Mouse (Mus musculus): Measurements from ENCODE around the gene Mt1.

Mt1 gene

DNA sequence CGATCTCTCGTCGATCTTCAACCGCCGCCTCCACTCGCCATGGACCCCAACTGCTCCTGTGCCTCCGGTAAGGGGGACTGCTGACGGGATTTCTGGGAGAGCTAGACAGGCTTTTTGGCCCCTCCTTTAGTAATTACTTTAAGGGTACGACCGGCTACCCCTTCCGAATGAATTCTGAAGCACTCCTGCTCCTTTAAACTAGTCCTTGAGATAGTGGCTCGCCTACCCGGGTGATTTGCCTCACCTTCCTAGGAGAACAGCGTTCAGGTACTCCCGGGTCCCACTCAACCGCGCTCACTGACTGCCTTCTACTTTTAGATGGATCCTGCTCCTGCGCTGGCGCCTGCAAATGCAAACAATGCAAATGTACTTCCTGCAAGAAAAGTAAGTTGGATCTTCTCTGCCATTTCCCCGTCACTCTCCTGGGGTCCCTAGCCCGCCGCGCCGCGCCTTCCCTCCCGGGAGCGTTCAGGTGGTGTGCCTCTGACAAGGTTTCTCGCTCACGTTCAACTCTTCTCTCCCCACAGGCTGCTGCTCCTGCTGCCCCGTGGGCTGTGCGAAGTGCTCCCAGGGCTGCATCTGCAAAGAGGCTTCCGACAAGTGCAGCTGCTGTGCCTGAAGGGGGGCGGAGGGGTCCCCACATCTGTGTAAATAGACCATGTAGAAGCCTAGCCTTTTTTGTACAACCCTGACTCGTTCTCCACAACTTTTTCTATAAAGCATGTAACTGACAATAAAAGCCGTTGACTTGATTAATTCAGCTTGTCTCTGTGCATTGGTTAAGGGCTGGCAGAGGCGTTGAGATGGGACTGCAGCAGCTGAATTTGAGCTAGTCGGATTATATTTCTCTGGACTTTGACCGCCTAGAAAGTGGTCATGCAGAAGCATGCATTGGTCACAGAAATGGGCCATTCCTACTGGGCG is 5.8 kb upstream of the Mt1 start:
- no peak for DNase-seq (ENCODE audit: low spot score)

DNA sequence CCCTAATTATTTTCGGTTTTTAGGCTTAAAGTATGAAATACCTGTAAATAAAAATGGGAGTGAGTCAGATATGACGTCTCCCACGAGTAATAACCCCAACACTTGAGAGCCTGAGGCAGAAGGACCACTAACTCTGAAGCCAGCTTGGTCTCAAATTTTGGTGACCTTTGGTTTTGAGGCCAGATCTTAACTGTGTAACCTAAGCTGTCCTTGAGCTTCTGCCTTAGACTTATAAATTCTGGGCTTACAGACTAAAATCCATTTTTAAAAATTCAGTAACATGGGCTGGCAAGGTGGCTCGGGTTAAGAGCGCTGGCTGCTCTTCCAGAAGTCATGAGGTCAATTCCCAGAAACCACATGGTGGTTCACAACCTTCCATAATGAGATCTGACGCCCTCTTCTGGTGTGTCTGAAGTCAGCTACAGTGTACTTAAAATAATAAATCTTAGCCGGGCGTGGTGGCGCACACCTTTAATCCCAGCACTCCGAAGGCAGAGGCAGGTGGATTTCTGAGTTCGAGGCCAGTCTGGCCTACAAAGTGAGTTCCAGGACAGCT is 5.0 kb upstream of the Mt1 start:
- DNase-seq (ENCODE audit: low spot score): no peak

DNA sequence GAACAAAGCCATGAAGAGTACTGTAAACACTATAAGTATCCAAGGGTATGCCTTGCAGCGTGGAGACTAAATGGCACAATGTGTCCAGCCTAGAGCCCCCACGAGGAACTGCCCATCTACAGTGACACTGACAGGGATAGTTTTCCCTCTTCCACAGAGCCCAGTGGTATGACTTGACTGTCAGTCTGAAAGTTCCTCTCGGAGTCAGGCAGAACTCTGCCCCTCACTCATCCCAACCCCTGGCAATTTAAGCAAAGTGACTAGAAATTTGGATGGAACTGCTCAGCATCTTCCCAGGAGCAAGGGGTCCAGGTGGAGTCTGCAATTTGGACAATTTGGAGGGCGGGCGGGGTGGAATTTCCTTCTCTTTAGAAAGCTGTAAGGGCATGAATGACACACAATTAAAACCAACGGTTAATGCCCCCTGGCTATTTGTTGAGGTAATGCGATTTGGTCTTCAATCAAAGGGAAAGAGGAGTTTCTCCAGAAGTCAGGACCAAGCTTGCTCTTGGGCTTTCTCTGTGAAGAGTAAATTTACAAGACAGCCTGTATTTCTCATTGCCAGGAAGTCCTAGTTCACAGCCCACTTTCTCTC is 4.2 kb upstream of the Mt1 start:
- DNase-seq (ENCODE audit: low spot score): no peak

DNA sequence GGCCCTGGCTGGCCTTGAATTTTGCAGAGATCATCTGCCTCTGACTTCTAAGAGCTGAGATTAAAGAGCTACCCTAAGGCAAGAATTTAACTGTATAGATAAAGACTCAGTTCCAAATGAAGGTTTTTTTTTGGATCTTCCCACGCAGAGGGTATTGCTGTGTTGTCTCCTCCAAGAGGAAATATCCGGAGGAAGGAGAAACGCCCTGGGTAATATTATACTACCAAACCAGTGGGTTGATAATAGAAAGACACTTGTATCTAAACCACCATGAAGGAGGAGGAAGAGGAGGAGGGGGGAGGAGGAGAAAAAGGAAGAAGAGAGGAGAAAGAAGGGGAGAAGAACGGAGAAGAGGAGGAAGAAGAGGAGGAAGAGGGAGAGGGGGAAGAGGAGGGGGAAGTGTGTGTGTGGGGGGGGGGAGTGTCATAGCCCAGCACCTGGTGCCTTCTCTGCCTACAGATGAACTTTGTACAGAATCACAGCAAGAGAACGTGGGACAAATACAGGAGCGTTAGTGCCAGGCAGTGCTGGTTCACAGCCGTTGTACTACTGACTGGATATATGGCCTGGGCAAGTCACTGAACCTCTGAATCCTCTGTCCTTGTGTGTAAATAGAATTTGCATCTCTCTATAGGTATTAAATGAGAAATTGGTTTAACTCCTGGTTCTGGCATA is 1.0 kb upstream of the Mt1 start:
- no peak for DNase-seq (ENCODE audit: low spot score)

DNA sequence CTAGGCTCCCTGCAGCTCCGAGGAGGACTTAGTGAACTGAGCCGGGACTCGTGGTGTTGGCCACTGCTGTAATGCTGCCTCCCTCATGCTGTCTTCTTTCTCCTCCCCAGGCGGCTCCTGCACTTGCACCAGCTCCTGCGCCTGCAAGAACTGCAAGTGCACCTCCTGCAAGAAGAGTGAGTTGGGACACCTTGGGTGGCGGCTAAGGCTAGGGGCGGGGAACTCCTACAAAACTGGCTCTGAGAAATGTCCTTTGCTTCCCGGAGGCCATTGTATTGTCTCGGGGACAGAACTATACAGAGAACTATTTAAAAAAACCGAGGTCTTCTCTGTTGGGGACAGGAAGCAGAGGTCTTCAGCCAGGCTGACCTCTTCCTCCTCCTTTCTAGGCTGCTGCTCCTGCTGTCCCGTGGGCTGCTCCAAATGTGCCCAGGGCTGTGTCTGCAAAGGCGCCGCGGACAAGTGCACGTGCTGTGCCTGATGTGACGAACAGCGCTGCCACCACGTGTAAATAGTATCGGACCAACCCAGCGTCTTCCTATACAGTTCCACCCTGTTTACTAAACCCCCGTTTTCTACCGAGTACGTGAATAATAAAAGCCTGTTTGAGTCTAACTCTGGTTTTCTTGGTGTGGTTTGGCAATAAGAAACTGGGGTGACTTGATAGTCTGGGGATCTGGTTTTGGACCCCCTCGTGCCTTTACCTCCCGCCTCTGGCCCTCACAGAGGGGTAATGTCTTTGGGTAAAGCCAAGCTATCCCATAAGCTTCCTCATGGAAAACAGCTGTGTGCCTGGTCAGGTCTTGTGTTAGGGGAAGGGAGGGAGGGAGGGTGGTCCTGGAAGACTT is 1.1 kb downstream of the Mt1 start:
- DNase-seq (ENCODE audit: low spot score): no peak

DNA sequence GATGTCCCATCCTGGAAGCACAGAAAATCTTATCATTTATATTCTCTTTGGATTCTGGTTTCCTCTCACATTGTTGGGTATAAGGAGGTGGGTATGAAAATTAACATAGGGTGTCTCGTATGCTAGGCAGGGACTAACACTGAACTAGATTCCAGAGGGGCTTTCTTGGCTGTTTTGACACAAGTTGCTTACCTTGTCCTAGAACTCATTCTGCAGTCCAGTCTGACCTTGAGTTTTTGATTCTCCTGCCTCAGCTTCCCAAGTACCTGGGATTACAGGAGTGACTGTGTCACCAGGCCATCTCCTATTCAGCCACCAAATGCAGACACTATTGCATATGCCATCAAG is 1.7 kb downstream of the Mt1 start:
- DNase-seq (ENCODE audit: low spot score): no peak

DNA sequence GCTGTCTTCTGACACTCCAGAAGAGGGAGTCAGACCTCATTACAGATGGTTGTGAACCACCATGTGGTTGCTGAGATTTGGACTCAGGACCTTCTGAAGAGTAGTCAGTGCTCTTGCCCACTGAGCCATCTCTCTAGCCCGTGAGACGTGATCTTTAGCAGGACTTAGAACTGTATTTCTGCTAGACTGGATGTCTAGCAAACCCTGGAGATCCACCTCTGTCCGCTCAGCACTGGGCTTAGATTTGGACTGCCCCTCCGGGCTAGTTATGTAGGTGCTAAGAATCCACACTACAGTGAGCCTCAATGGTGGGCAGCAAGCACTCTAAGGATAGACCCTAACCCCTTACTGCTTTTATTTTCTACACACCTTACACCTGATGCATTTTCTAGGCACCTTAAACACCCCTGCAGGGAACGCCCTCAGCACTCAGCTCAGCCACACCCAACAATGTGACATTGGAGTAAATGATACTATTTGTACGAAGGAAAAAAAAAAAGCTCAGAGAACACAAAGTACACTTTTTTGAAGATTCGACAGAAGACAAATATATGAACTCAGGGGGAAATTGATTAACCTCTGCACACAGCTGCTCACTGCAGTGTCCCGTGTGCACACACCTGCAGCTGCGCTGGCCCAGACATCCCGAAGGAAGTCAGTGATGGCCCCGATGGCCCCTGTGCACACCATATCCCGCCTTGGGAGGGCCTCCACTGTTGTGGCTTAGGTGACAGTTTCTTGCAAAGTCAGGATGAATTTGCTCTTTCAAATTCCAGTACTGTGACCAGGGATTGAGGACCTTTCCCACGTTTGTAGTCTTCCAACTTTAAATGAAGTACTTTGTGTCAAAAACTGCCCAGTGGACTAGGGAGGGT is 3.4 kb downstream of the Mt1 start:
- DNase-seq (ENCODE audit: low spot score): no peak

DNA sequence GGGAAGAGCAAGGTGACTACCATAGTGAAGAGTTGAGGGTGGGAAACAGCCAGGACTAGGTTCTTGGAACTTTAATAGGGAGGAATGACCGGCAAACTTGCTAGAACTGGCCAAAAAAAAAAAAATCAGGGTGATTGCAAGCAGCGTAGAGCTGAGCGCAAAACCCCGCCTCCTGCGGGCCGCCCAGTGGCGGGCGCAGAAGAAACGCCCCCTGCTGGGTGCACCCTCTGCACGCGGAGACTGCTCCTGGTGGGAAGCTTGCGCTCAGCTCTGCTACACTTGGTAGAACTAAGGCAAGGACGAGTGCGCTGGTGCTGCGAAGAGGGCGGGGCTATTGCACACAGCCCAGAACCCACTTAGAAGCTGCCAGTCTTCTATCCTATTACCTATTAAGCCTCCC is 4.2 kb downstream of the Mt1 start:
- no peak for DNase-seq (ENCODE audit: low spot score)

DNA sequence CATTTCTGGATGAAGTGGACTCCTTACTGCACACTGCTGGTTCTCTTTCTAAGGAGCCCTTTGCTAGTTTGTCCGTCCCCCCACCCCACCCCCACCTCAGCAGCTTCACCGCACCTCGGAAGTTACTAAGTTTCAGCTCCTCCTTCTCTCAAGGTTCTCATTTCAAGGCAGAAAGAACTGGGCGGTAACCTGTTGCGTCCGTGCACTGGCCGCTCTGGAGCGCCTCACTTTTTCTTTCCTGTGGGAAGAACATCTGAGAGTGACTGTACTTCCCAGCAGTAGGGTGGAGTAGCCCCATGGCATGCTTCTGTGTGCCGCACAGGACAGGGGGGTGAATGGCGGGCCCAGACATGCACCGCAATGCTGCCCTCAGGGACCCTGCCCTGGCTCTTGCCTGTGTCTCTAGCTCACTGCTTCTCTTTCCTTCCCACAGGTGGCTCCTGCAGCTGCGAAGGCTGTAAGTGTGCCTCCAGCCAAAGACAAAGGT is 5.5 kb downstream of the Mt1 start:
- no peak for DNase-seq (ENCODE audit: low spot score)

DNA sequence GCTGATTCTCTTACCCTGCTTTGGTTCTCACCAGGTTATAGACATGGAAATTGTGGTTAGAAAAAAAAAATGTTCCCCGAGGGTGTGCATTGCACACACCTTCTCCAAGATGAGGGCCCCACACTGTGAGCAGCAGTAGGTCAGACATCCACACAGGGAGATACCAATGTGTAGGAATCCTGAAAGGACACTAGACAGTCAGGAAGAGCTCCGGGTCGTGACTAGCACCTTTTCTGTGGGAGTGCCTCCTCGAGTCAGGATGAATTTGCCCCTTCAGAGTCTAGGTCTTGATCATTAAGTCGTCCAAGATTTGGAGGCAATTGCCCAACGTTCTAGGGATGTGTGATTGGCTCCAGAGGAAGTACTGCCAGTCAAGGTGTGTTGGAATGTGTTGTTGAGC is 6.9 kb downstream of the Mt1 start:
- no peak for DNase-seq (ENCODE audit: low spot score)

DNA sequence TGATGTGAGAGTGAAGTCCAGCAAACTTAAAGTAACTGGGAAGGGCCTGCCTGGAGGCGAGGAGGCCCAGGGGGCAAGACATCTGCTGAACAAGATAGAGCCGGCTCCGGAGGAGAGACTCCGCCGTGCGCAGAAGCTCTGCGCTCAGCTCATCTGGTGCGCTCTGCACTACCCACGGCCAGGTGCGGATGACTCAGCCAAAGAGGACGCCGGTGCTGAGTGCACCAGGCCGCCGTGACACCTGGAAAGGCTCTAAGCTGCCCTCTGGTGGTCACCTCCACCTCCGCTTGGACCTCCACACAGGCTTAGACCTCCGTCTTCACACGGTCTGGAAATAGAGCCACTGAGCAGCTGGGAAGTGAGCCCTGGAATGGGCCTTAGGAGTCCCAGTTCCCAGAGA is 7.7 kb downstream of the Mt1 start:
- no peak for DNase-seq (ENCODE audit: low spot score)

DNA sequence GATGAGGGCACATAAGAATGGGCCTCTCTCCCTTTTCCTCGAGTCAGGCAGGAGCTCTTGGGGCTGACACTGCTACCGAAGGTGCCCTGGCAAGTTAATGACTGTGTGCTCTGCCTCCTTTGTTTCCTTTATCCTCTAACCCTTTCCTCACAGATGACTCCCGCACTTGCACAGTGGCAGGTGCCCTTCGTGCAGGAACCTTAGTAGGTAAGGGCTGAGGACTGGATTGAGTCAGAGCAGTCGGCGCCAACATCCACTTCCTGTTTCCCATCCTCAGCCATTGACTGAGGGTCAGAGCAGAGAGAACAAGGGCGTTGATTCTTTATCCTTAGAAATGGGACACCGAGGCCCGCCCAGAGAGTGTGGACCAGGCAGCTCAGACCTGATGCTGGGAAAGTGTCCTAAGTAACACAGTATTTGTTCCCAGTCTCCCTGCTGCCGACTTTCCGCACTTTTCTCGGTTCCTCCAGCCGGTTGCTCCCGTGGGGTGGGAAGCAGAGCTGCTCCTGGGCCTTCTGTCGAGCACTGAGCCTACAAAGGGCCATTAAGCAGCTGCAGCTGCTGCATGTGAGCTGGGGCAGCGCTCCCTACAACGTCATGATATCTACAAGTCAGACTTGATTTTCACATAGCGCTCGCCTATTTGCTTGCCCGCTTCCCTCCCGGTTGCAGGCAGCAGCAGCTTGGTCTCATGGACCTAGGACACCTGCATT is 8.6 kb downstream of the Mt1 start:
- no peak for DNase-seq (ENCODE audit: low spot score)

DNA sequence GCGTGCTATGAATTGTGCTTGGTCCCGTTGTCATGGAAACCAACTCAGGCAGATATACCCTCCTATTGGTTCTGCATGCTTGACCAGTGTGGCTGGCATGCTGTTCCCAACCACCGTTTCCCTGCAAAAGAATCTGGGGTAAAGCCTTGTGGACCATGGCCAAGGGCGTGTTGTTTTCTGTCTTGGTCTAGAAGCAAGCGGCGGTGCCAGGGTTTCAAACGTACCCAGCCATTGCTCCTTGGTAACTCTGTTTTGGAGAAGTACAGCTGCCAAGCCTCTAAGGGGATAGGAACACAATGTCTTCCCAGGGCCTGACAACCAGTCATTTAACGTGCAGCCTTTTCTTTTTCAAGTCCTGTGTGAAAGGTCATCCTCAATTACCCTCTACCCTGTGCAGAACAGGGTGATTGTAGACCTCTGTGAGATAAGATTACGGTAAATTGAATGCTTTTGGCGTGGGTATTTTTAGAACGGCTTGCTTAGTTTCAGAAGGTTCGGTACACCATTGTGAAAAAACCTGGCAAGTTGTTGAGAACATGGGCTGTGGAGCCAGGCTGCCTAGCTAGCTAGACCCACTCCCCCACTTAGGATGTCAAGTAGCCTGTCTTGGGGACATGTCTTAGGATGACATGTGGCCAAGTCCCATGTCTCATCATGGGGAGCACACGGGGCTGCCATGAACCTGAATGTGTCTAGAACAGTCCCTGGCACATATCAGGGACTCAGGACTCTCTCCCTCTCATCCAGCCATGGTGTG is 10.6 kb downstream of the Mt1 start:
- no peak for DNase-seq (ENCODE audit: low spot score)

DNA sequence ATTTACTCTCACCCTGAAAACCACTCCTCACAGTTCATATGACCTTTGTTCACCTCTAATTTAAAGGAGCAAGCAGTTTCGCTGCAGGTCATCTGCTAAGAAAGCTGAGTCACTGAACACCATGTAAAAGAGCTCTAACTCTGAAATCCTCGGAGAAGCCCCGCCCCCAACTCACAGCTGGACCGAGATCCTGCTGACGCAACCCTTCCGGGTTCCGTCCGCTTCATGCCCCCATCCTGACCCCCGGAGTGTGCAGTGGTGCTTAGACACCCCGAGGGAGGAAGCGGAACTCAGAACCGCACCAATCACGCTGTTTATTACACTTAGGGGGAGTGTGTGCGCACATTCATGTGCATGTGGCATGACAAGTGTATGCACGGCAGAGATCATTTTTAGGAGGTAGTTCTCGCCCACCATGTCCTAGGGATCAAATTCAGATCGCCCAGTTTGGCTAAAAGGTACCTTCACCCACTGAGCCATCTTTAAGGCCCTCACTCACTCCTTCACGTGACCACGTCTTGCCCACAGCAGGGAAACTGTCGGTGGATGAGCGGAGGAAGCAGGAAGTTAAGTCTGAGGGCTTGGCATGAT is 12.3 kb downstream of the Mt1 start:
- no peak for DNase-seq (ENCODE audit: low spot score)

DNA sequence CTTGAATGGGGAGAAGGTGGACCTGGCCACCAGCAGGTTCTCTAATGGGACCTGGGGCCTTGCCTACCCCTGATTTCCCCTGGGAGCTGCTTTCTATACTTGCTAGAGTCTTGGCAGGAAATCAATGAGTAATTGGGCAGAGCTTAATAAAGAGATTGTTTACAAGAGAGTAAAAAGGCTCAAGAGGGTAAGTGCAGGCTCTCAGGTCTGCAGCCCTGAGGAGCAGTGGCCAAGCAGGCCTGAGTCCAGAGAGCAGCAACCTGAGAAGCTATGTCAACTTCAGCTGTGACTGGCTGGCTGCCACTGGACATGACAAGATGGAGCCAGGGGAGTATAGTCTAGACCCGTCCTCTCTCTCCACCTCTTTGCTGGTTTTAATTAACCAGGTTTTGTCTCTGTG is 14.0 kb downstream of the Mt1 start:
- DNase-seq (ENCODE audit: low spot score): no peak

DNA sequence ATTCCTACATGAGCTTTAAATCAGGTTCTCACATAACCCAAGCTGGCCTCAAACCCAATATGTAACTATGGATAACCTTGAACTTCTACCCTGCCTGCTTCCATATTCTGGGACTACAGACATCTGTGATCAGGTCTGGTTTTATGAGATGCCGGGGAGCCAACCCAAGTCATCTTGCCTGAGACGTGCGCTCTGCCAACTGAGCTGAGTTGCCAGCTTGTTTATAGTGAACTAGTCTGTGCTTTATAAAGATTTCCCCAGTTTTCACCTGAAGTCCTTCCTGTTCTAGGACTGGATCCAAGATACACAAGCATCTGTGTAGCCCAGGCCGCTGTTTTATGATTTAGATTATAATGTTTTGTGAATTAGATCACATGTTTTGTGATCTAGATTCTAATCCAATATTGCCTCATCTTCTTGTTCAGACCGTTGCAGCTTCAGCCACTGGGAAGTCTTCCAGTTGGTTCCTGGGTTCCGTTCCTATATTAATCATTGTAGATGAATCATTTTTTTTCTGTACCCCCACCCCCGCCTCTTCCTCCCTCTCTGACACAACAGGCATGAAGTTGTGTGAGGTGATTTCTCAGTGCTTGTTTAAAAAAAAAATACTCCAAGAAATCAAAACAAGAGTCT is 15.8 kb downstream of the Mt1 start:
- no peak for DNase-seq (ENCODE audit: low spot score)

DNA sequence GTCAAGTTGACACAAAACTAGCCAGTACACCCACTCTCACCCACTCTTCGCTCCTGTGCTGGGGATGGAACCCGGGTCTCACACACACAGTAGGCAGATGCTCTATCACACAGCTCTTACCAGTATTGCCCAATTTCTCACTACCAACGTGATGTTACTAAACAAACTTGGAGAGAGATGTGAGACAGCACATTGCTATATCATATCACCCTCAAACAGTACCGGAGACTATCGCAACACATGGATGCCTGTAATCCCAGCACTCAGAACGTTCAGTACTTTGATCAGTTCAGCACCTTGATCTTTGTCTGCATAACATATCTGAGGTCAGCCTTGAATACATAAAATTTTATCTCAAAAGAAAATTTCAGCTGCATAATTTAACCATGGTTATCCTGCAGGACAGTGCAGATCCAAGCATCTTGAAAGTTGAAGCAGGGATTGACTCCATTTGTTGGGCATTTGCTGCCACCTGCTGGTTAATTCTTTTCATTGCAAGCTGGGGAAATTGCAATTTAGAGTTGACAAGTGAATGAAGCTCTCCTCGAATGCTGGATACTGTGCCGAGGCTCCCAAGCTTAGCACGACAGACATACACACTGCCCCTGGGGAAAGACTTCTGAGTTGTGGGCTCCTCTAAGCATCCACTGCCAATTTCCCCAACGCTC is 20.5 kb downstream of the Mt1 start:
- DNase-seq (ENCODE audit: low spot score): no peak

DNA sequence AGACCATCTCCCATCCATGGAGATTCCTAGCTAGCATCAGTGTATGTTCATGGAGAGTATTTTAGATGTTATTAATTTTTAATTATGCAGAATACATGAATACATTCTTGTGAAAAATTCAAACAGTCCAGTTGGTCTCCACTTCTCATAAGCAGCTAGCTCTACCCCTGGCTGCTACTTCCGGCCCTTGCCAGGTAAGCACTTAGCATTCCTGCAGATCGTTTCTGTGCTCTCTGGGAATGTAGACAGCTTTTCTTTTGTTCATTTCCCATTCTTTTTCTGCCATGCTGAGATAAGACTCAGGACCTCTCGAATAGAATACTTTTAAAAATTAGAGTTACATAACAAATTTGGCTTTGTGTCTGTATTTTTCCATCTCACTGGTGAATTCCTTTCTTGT is 25.2 kb downstream of the Mt1 start:
- no peak for DNase-seq (ENCODE audit: low spot score)

Measured in ovary, postnatal 10 days (tissue).